Mouse (Mus musculus) small intestine, adult 2 months (tissue): ENCODE data around the gene Crygb. TPM values are rescaled to one million over a fixed set of nuclear protein-coding genes. Genes with fewer than 3 reads are reported as not detected.

Source experiments
- H3K27ac ChIP-seq: fragments of 200-500 bp; 2 replicates; pipeline ENCODE4 v1.5.1; 2012; ENCODE audit warnings: low read depth, low read length, control low read depth, inconsistent platforms; ENCODE audit not compliant: insufficient read depth
- H3K27me3 ChIP-seq: fragments of 200-500 bp; 2 replicates; pipeline ENCODE4 v1.6.1; 2012; ENCODE audit warnings: mild to moderate bottlenecking, moderate library complexity, low read length, inconsistent platforms; ENCODE audit not compliant: control insufficient read depth, insufficient read depth
- H3K36me3 ChIP-seq: fragments of 200-500 bp; 2 replicates; pipeline ENCODE4 v1.6.1; 2012; ENCODE audit warnings: mild to moderate bottlenecking, low read length, control low read depth, inconsistent platforms; ENCODE audit not compliant: control insufficient read depth, insufficient read depth
- H3K4me1 ChIP-seq: fragments of 200-500 bp; 2 replicates; pipeline ENCODE4 v1.6.1; 2012; ENCODE audit warnings: low read length, inconsistent platforms, mixed read lengths; ENCODE audit not compliant: control insufficient read depth, insufficient read depth, insufficient read length
- H3K4me3 ChIP-seq: fragments of 200-500 bp; 2 replicates; pipeline ENCODE4 v1.5.1; 2012; ENCODE audit warnings: low read depth, mild to moderate bottlenecking, control low read depth, inconsistent platforms, low read length, moderate library complexity
- CTCF ChIP-seq: fragments of 200-500 bp; IDR thresholded peaks from 2 replicates; pipeline ENCODE4 v1.5.1; 2012; ENCODE audit warnings: low read depth, mild to moderate bottlenecking, control low read depth, inconsistent platforms, low read length, moderate library complexity, mixed read lengths; ENCODE audit not compliant: insufficient replicate concordance, insufficient read length; ENCODE audit errors: extremely low read depth
- POLR2A ChIP-seq: fragments of 200-500 bp; IDR thresholded peaks from 2 replicates; pipeline ENCODE4 v1.6.1; 2012; ENCODE audit warnings: low read depth, mild to moderate bottlenecking, control low read depth, inconsistent platforms, low read length, moderate library complexity
- WGBS: fragments of 180-500 bp; shearing (Covaris S2); methylation state at CpG from one replicate; pipeline ENCODE4 v1.1.7; 2018; 5-methylcytosine and 5-hydroxymethylcytosine counted together
- polyA plus RNA-seq: library from polyadenylated mRNA; depleted of rRNA; stranded (reverse); fragments of >200 nt; gene quantifications from 2 replicates; pipeline ENCODE4 v1.2.3, GENCODE M21; 2012

Gene Crygb
- polyA plus RNA-seq, 1 experiment = not detected

DNA sequence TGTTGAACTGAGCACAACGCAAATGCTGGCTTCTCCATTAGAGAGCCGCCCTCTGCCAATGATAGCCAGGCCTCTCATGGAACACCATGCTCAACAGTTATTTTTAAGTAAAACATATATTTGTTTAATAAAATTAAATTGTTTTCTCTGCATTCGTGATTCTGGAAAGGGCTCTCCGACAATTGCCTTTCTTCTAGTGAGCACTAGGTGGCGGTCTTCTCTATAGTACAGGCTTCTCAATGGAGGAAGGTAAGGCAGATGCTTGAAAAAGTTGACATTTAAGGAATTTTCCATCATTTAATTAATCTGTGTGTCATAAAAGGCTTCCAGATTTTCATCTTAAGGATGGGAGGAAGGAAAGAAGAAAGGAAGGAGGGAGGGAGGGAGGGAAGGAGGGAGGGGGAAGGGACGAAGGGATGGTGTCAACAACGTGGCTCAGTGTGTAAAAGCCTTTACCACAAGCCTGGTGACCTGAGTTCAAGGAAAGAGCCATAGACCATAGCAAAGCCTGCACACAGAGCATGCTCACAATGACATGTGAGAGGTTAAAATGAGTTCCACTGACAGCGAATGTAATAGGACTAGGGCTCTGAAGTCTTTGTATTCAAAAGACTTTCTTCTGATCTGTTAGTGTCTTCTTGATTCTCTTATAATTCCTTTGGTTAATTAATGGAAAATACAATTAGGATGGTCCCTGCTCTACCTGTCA lies 35.5 kb downstream of the Crygb start:
- no peak overlapping the region for H3K4me3 ChIP-seq
- WGBS = 38% methylated on average over 8 of the region's 8 CpGs
- no peaks in the 10 kb centered on the region for H3K4me1 ChIP-seq
- no peaks in the 10 kb centered on the region for H3K36me3 ChIP-seq
- H3K27ac ChIP-seq = no peak overlapping the region
- TF ChIP-seq POLR2A = no peak
- TF ChIP-seq CTCF = no peak
- H3K27me3 ChIP-seq = no peaks in the 10 kb centered on the region; the same call in 1 of the 2 replicates

DNA sequence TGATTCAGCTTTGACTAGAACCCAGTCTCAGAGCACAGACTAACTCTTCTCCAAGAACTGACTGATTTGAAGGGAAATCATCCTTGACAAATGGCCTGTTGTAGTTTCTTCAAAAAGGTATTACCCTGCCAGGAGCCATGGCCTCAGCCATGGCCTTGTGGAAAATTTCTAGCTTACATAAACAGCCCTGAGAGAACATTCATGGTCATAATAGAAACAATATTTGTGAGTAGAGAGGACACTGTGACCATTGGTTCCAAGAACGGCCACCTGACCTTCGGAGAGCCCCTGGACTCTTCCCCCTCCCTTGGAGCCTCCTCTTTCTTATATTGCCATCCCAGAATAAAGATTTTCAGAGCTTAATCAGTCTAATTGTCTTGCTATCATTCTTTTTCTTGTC lies 38.7 kb downstream of the Crygb start:
- Histone ChIP-seq H3K36me3 (no peaks in the 10 kb centered on the region), H3K27ac (no peak overlapping the region), H3K4me3 (no peak overlapping the region), H3K27me3 (no peaks in the 10 kb centered on the region; the same call in 1 of the 2 replicates), H3K4me1 (no peaks in the 10 kb centered on the region)
- no peak for TF ChIP-seq CTCF
- TF ChIP-seq POLR2A = no peak
- WGBS = 72% methylated on average over 2 of the region's 2 CpGs

GRCm38 (mm10) chr1:65041837-65042236 lies 40.3 kb downstream of the Crygb start:
- 95% methylated on average over 3 of the region's 3 CpGs for WGBS
- TF ChIP-seq CTCF (no peak), POLR2A (no peak)
- no peaks in the 10 kb centered on the region for H3K36me3 ChIP-seq
- H3K4me1 ChIP-seq = no peaks in the 10 kb centered on the region
- no peak overlapping the region for H3K27ac ChIP-seq
- H3K4me3 ChIP-seq = no peak overlapping the region
- H3K27me3 ChIP-seq = no peaks in the 10 kb centered on the region; the same call in 1 of the 2 replicates

- WGBS = 60% methylated on average over 6 of the region's 6 CpGs
- Histone ChIP-seq H3K4me1 (no peaks in the 10 kb centered on the region), H3K4me3 (no peak overlapping the region), H3K27me3 (no peaks in the 10 kb centered on the region; the same call in 1 of the 2 replicates), H3K27ac (no peak overlapping the region), H3K36me3 (no peaks in the 10 kb centered on the region)
- TF ChIP-seq CTCF (no peak), POLR2A (no peak)
Observed at GRCm38 (mm10) chr1:65040806-65041205, 41.3 kb downstream of the Crygb start.

- H3K27ac ChIP-seq = no peak overlapping the region
- no peaks in the 10 kb centered on the region for H3K36me3 ChIP-seq
- no peaks in the 10 kb centered on the region; the same call in 1 of the 2 replicates for H3K27me3 ChIP-seq
- H3K4me3 ChIP-seq = no peak overlapping the region
- no peak for TF ChIP-seq CTCF
- TF ChIP-seq POLR2A = no peak
- H3K4me1 ChIP-seq = no peaks in the 10 kb centered on the region
- 74% methylated on average over 3 of the region's 3 CpGs for WGBS
Observed at GRCm38 (mm10) chr1:65039679-65040078, 42.4 kb downstream of the Crygb start.

DNA sequence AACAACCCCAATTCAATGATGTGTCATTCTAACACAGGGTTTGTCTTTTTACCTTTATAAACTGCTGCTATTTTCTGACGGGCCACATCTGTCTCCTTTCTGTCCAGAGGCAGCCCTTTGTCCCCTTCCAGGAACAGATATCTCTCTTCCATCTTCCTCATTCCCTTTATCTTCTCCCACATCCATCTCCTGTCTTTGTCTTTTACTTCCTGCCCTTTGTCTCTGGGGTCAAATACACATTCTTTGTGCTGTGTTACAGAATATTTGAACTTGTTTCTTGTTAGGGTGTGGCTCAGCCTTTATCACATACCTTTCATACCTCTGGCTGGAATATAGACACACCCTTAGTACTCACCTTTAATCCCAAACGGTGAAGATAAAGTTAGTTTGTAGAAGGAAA lies 44.5 kb downstream of the Crygb start:
- no peaks in the 10 kb centered on the region for H3K36me3 ChIP-seq
- no peaks in the 10 kb centered on the region for H3K27me3 ChIP-seq
- WGBS = 35% methylated on average over 2 of the region's 2 CpGs
- H3K4me1 ChIP-seq = no peaks in the 10 kb centered on the region
- TF ChIP-seq CTCF (no peak), POLR2A (no peak)
- no peak overlapping the region for H3K27ac ChIP-seq
- H3K4me3 ChIP-seq = no peak overlapping the region

DNA sequence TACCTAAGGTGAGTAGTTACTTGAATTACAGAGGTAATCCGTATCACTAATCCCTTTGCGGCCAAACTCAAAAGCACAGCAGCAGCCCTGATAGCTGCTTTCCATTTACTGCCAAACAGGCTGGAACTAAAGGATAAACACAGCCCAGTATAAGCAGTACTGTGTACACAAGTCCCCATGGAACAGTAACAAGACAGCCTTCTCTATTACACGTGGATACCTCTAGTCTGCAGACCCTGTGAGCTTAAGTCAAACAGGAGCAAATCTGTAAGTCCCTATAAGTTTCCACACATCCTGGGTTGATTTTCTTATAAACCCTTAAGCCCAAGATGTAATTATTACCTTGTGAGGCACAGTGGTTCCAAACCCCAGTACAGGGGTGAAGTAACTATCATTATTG lies 46.6 kb downstream of the Crygb start:
- 14% methylated on average over 3 of the region's 3 CpGs for WGBS
- H3K4me3 ChIP-seq = no peak overlapping the region
- TF ChIP-seq POLR2A (no peak), CTCF (no peak)
- no peak overlapping the region for H3K27ac ChIP-seq
- no peaks in the 10 kb centered on the region for H3K4me1 ChIP-seq
- H3K27me3 ChIP-seq = no peaks in the 10 kb centered on the region
- H3K36me3 ChIP-seq = no peaks in the 10 kb centered on the region
